Mouse (Mus musculus) intestine, embryonic 16.5 days (tissue): Measurements from ENCODE around the gene Sirpa. TPM values are rescaled to one million over a fixed set of nuclear protein-coding genes. Genes with fewer than 3 reads are reported as not detected.

ENCODE experiments used
- ATAC-seq: fragments of 200-750 bp; cut with Nextera tagmentation; 2 replicates; pipeline ENCODE4 v1.8.0; 2017; ENCODE audit warnings: moderate TSS enrichment, moderate library complexity
- H3K27ac ChIP-seq: fragments of 300-500 bp; sonication (generic); 2 replicates; pipeline ENCODE4 v1.5.1; 2014; ENCODE audit warnings: mild to moderate bottlenecking, low read length
- H3K27me3 ChIP-seq: fragments of 300-500 bp; sonication (generic); replicated peaks from 2 replicates; pipeline ENCODE4 v1.6.1; 2014; ENCODE audit warnings: low read length, control low read depth, mixed read lengths; ENCODE audit not compliant: control insufficient read depth, insufficient read depth
- H3K36me3 ChIP-seq: fragments of 300-500 bp; sonication (generic); 2 replicates; pipeline ENCODE4 v1.6.1; 2014; ENCODE audit warnings: low read length, control low read depth; ENCODE audit not compliant: control insufficient read depth, insufficient read depth
- H3K4me1 ChIP-seq: fragments of 300-500 bp; sonication (generic); 2 replicates; pipeline ENCODE4 v1.6.1; 2014; ENCODE audit warnings: low read length, control low read depth, mixed read lengths; ENCODE audit not compliant: control insufficient read depth, insufficient read depth
- H3K4me2 ChIP-seq: fragments of 300-500 bp; sonication (generic); 2 replicates; pipeline ENCODE4 v1.6.1; 2014; ENCODE audit warnings: low read depth, low read length, control low read depth
- H3K4me3 ChIP-seq: fragments of 300-500 bp; sonication (generic); 2 replicates; pipeline ENCODE4 v1.5.1; 2014; ENCODE audit warnings: mild to moderate bottlenecking, low read length
- H3K9ac ChIP-seq: fragments of 300-500 bp; sonication (generic); 2 replicates; pipeline ENCODE4 v1.6.1; 2014; ENCODE audit warnings: low read depth, low read length
- H3K9me3 ChIP-seq: fragments of 300-500 bp; sonication (generic); 2 replicates; pipeline ENCODE4 v1.6.1; 2016; ENCODE audit warnings: low read length, control low read depth; ENCODE audit not compliant: control insufficient read depth
- WGBS: fragments of 180-500 bp; shearing (Covaris S2); extraction: QIAGEN DNeasy Blood & Tissue Kit; methylation state at CpG from one replicate; pipeline ENCODE4 v1.1.7; 2014; 5-methylcytosine and 5-hydroxymethylcytosine counted together
- polyA plus RNA-seq: library from polyadenylated mRNA; unstranded; fragments of >200 nt; fragmentation: Nextera tagmentation; extraction: Ambion mirVana; gene quantifications from 2 replicates; pipeline ENCODE4 v1.2.1, GENCODE M21; 2015

The Sirpa gene
- polyA plus RNA-seq, 1 experiment from 2014 or later: 17.6 TPM

DNA sequence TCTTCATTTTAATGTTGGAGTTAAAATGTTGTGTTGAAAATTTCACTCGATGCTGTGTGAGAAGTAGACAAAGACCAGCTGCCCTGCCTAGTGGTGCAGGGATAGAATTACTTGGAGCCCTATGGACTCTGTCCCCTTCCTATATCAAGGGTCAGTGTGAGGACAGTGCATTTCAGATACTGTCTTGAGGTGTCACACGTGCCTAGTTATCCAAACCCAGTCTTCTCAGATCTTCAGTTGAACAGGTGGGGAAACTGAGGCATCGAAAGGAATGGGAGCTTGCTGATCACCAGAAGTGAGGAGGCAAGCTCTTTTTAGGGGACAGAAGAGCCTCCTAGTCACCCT lies 33.8 kb upstream of the Sirpa start:
- H3K36me3 ChIP-seq: no peaks in the 10 kb centered on the region
- H3K4me1 ChIP-seq: 0 out of 2 replicates have a peak, but pooled peaks cover 3% of the 10 kb centered on the region
- no peak overlapping the region for H3K9ac ChIP-seq
- H3K9me3 ChIP-seq: no peaks in the 10 kb centered on the region
- 52% methylated on average over 3 of the region's 3 CpGs for WGBS
- H3K4me2 ChIP-seq: no peak overlapping the region
- H3K4me3 ChIP-seq: no peak overlapping the region
- no peaks in the 10 kb centered on the region for H3K27me3 ChIP-seq
- H3K27ac ChIP-seq: no peak overlapping the region
- no peak for ATAC-seq

GRCm38 (mm10) chr2:129561796-129562195 lies 30.8 kb upstream of the Sirpa start:
- 77% methylated on average over 3 of the region's 3 CpGs for WGBS
- Histone ChIP-seq H3K27ac (no peak overlapping the region), H3K9me3 (no peaks in the 10 kb centered on the region), H3K4me2 (no peak overlapping the region), H3K27me3 (no peaks in the 10 kb centered on the region), H3K4me3 (no peak overlapping the region), H3K4me1 (0 out of 2 replicates have a peak, but pooled peaks cover 3% of the 10 kb centered on the region), H3K9ac (no peak overlapping the region), H3K36me3 (no peaks in the 10 kb centered on the region)
- ATAC-seq: no peak

- no peak overlapping the region for H3K9ac ChIP-seq
- ATAC-seq: no peak
- no peaks in the 10 kb centered on the region for H3K9me3 ChIP-seq
- H3K27ac ChIP-seq: no peak overlapping the region
- no peaks in the 10 kb centered on the region for H3K27me3 ChIP-seq
- 0 out of 2 replicates have a peak, but pooled peaks cover 3% of the 10 kb centered on the region for H3K4me1 ChIP-seq
- WGBS: 74% methylated on average over 5 of the region's 5 CpGs
- no peaks in the 10 kb centered on the region for H3K36me3 ChIP-seq
- no peak overlapping the region for H3K4me2 ChIP-seq
- H3K4me3 ChIP-seq: no peak overlapping the region
Measured at GRCm38 (mm10) chr2:129563944-129564709, 28.5 kb upstream of the Sirpa start.

GRCm38 (mm10) chr2:129569120-129569519 lies 23.5 kb upstream of the Sirpa start:
- no peaks in the 10 kb centered on the region; the same call in 1 of the 2 replicates for H3K27me3 ChIP-seq
- H3K4me3 ChIP-seq: no peak overlapping the region
- 59% methylated on average over 7 of the region's 7 CpGs for WGBS
- H3K4me2 ChIP-seq: no peak overlapping the region
- H3K9me3 ChIP-seq: no peaks in the 10 kb centered on the region
- no peak for ATAC-seq
- no peak overlapping the region for H3K27ac ChIP-seq
- no peaks in the 10 kb centered on the region for H3K36me3 ChIP-seq
- H3K9ac ChIP-seq: no peak overlapping the region
- peaks cover 3% of the 10 kb centered on the region for H3K4me1 ChIP-seq

- H3K4me3 ChIP-seq: no peak overlapping the region
- ATAC-seq: no peak
- 59% methylated on average over 5 of the region's 5 CpGs for WGBS
- H3K9ac ChIP-seq: no peak overlapping the region
- no peak overlapping the region for H3K4me2 ChIP-seq
- no peaks in the 10 kb centered on the region for H3K36me3 ChIP-seq
- no peaks in the 10 kb centered on the region; the same call in 1 of the 2 replicates for H3K27me3 ChIP-seq
- H3K4me1 ChIP-seq: peaks cover 7% of the 10 kb centered on the region
- no peak overlapping the region for H3K27ac ChIP-seq
- H3K9me3 ChIP-seq: no peaks in the 10 kb centered on the region
Measured at GRCm38 (mm10) chr2:129569556-129569955, 23.1 kb upstream of the Sirpa start.

DNA sequence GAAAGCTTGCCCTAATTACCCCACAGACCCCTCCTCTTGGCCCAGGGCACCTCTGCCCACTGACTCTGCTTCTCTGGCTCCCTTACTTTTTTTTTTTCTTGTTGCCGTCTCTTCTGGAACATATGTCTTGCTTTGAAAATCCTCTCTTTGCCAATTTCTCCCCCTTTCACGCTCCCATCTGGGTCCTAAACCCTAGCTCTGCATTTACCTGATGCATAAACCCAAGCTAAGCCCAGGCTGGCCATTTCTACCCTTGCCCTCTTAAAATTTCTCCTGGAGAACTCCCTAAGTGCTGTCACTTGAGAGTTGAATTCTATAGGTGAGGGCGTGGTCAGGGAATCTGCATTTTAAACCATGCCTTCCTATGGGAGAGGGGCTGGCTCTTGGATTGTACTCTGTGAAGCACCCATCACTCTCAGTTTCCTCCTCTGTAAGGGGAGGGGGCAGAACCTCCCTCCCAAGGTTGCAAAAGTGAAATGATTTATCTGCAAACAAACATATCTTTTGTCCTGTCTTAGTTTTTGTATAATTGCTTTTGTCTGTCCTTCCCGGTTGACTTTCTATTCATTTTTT lies 18.8 kb upstream of the Sirpa start:
- Histone ChIP-seq H3K27ac (no peak overlapping the region), H3K9me3 (no peaks in the 10 kb centered on the region), H3K27me3 (no peaks in the 10 kb centered on the region; the same call in 1 of the 2 replicates), H3K4me1 (peaks cover 10% of the 10 kb centered on the region), H3K4me2 (peak overlapping the region; percentile 28; the same call in 1 of the 2 replicates), H3K4me3 (no peak overlapping the region), H3K9ac (no peak overlapping the region), H3K36me3 (no peaks in the 10 kb centered on the region)
- 24% methylated on average over 4 of the region's 4 CpGs for WGBS
- ATAC-seq: no peak

DNA sequence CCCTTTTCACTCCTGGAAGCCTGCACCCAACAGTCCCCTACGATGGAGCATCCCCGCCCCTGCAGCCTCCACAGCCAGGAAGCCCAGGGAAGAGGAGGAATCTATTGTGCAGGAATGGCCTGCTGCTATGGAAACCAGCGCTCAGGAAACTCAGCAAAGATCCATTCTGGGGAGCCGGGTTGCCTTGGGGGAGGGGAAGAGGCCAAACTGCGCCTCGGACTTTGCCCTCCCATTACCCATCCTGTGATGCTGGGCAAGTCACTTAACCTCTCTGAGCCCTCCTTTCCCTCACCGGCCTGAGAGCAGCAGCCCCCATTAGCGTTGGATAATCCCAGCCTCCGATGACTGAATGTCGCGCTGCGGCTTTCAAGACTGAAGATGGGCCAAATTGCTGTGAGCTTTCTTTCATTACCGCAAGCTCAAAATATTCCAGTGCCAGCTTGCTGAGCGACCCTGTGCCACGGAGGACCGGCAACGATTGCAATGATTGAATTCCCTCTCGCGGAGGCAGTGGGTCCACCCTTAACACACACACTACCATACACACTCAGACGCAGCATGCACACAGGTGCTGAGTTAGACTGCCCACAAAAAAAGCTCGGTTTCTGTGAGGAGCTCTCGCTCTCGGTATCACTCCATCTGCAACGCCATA lies 18.1 kb upstream of the Sirpa start:
- ATAC-seq: no peak; the same call in 1 of the 2 replicates
- H3K36me3 ChIP-seq: no peaks in the 10 kb centered on the region
- H3K4me2 ChIP-seq: peak overlapping the region; percentile 28
- H3K9ac ChIP-seq: no peak overlapping the region
- H3K4me3 ChIP-seq: no peak overlapping the region
- 14% methylated on average over 24 of the region's 24 CpGs for WGBS
- no peak overlapping the region for H3K27ac ChIP-seq
- H3K27me3 ChIP-seq: no peaks in the 10 kb centered on the region; the same call in 1 of the 2 replicates
- H3K9me3 ChIP-seq: no peaks in the 10 kb centered on the region
- H3K4me1 ChIP-seq: peaks cover 10% of the 10 kb centered on the region

- no peaks in the 10 kb centered on the region; the same call in 1 of the 2 replicates for H3K27me3 ChIP-seq
- 90% methylated on average over 4 of the region's 4 CpGs for WGBS
Measured at GRCm38 (mm10) chr2:129575113-129575512, 17.5 kb upstream of the Sirpa start.

DNA sequence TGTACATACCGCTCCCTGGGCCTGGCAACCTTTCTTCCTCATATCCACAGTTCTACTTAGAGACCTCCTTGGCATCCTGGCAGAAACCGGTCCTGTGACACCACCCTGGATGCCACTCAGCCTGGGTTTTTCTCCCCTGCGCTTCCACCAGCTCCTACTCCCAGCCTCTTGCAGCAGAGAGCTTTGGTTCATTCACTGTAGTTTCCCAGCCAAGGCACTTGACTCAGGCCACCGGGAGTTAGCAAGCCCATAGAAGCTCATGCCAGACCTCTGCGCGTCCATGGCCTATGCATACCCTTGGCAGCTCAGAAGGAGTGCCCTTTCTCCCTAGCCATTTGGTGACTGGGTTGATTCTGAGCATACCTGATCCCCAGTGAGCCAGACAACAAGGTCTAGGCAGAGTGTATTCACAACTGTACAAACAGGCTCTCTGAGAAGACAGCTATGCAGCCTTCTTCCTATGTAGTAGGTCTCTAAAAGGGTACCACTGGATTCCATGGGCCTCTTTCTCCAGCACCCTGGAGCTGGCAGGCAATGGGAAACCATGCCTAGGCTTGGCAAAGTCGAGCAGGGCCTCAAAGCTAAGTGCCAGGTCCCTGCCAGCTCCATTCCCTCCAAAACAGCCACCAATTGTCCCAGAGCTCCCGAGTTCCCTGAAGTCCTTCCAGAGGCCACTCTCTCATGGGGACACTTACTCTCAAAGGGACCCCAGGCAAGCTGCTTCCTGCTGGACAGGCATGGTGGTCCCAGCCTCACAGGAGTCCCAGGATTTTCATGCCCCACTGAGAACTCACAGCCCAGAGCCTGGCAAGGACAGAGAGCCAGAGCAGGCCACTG lies 15.8 kb upstream of the Sirpa start:
- H3K9ac ChIP-seq: no peak overlapping the region
- H3K27me3 ChIP-seq: no peaks in the 10 kb centered on the region; the same call in 1 of the 2 replicates
- H3K27ac ChIP-seq: no peak overlapping the region
- no peak overlapping the region for H3K4me2 ChIP-seq
- H3K9me3 ChIP-seq: no peaks in the 10 kb centered on the region
- WGBS: 80% methylated on average over 8 of the region's 8 CpGs
- H3K4me3 ChIP-seq: no peak overlapping the region
- no peaks in the 10 kb centered on the region for H3K36me3 ChIP-seq
- peaks cover 10% of the 10 kb centered on the region for H3K4me1 ChIP-seq
- ATAC-seq: no peak

More at GRCm38 (mm10) chr2:129575113-129575512, 17.5 kb upstream of the Sirpa start:
- H3K9ac ChIP-seq: no peak overlapping the region
- no peaks in the 10 kb centered on the region for H3K36me3 ChIP-seq
- no peak for ATAC-seq
- H3K4me2 ChIP-seq: no peak overlapping the region
- H3K9me3 ChIP-seq: no peaks in the 10 kb centered on the region
- peaks cover 10% of the 10 kb centered on the region for H3K4me1 ChIP-seq
- H3K27ac ChIP-seq: no peak overlapping the region
- H3K4me3 ChIP-seq: no peak overlapping the region
